Mouse (Mus musculus) heart, adult 2 months (tissue): ENCODE results near the gene Gpr150.
A peak's percentile ranks its signal among the peaks of the same experiment; 100 is the strongest.

ENCODE experiments used
- CTCF ChIP-seq: fragments of 200-600 bp; IDR thresholded peaks from 2 replicates; pipeline ENCODE4 v1.8.1; 2022; ENCODE audit warnings: antibody characterized with exemption, mild to moderate bottlenecking, moderate library complexity
- POLR2A ChIP-seq: fragments of 200-500 bp; IDR thresholded peaks from 2 replicates; pipeline ENCODE4 v1.6.1; 2011; ENCODE audit warnings: mild to moderate bottlenecking, low read depth, low read length, control low read depth; ENCODE audit not compliant: insufficient read depth

DNA sequence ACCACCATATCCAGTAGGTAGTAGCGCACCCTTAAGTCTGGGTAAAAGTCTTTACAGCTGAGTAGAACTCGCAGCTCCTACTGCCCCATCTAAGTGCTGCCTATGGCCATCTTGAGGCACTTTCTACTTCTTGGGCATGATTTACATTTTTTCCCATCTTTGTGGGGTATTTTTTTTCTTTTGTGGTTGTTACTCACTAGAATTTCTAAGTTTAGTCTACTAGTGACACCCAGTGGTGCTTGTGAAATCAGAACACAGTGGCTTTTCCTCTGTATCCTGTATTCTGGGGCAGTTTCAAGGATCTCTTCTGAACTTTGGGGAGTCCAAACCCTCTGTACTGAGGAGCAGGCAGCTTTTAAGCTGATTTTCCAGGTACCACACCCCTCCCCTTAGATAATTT lies 35.0 kb downstream of the Gpr150 start:
- peak; percentile 57 for TF ChIP-seq CTCF
- no peak for TF ChIP-seq POLR2A
